Mouse (Mus musculus): ENCODE measurements around the gene 5730596B20Rik. TPM values are rescaled to one million over a fixed set of nuclear protein-coding genes. Genes with fewer than 3 reads are reported as not detected.

The 5730596B20Rik gene
- total RNA-seq, 2 experiments from 2014 or later = not detected

GRCm38 (mm10) chr6:52194690-52195089 is 17.4 kb downstream of the 5730596B20Rik start:
- no peak for DNase-seq (ENCODE audit: low spot score in 2 of 2)

- DNase-seq (ENCODE audit: low spot score in 2 of 2) = no peak
Measured at GRCm38 (mm10) chr6:52196811-52197210, 19.5 kb downstream of the 5730596B20Rik start.

- no peak for DNase-seq (ENCODE audit: low spot score in 2 of 2)
Measured at GRCm38 (mm10) chr6:52197271-52197670, 20.0 kb downstream of the 5730596B20Rik start.

- DNase-seq (ENCODE audit: low spot score in 2 of 2) = no peak
Measured at GRCm38 (mm10) chr6:52200073-52200750, 22.9 kb downstream of the 5730596B20Rik start.

- no peak for DNase-seq (ENCODE audit: low spot score in 2 of 2)
Measured at GRCm38 (mm10) chr6:52200751-52201250, 23.5 kb downstream of the 5730596B20Rik start.

- no peak for DNase-seq (ENCODE audit: low spot score in 2 of 2)
Measured at GRCm38 (mm10) chr6:52201269-52201668, 24.0 kb downstream of the 5730596B20Rik start.

- DNase-seq (ENCODE audit: low spot score in 2 of 2) = no peak
Measured at GRCm38 (mm10) chr6:52202362-52203120, 25.2 kb downstream of the 5730596B20Rik start.

GRCm38 (mm10) chr6:52203121-52203370 is 25.7 kb downstream of the 5730596B20Rik start:
- DNase-seq (ENCODE audit: low spot score in 2 of 2) = no peak

- DNase-seq (ENCODE audit: low spot score in 2 of 2) = no peak
Measured at GRCm38 (mm10) chr6:52203371-52204049, 26.2 kb downstream of the 5730596B20Rik start.

GRCm38 (mm10) chr6:52204050-52204752 is 26.9 kb downstream of the 5730596B20Rik start, which contains the start of gene Hoxa5:
Hoxa5 (minus strand) TSS chr6:52204587.
- DNase-seq (ENCODE audit: low spot score in 2 of 2) = no peak

GRCm38 (mm10) chr6:52205221-52205620 is 27.9 kb downstream of the 5730596B20Rik start:
- no peak for DNase-seq (ENCODE audit: low spot score in 2 of 2)

GRCm38 (mm10) chr6:52205638-52206621 is 28.6 kb downstream of the 5730596B20Rik start:
- DNase-seq (ENCODE audit: low spot score in 2 of 2) = no peak

GRCm38 (mm10) chr6:52206882-52207683 is 29.8 kb downstream of the 5730596B20Rik start:
- DNase-seq (ENCODE audit: low spot score in 2 of 2) = no peak

- DNase-seq (ENCODE audit: low spot score in 2 of 2) = no peak
Measured at GRCm38 (mm10) chr6:52207684-52207976, 30.3 kb downstream of the 5730596B20Rik start.

GRCm38 (mm10) chr6:52208072-52208867 is 31.0 kb downstream of the 5730596B20Rik start, which contains the start of gene Hoxa6:
Hoxa6 (minus strand) TSS chr6:52208722.
- DNase-seq (ENCODE audit: low spot score in 2 of 2) = no peak

- no peak for DNase-seq (ENCODE audit: low spot score in 2 of 2)
Measured at GRCm38 (mm10) chr6:52208868-52209684, 31.8 kb downstream of the 5730596B20Rik start.

GRCm38 (mm10) chr6:52209685-52210046 is 32.4 kb downstream of the 5730596B20Rik start:
- DNase-seq (ENCODE audit: low spot score in 2 of 2) = no peak

Data from layer of hippocampus, postnatal 10 days (tissue).